Mouse (Mus musculus): ENCODE data around the gene Spen.

Gene Spen

GRCm38 (mm10) chr4:141451251-141451650 is 87.1 kb downstream of the Spen start:
- DNase-seq (ENCODE audit: low spot score), result no peak

- DNase-seq (ENCODE audit: low spot score), result no peak
Observed at GRCm38 (mm10) chr4:141446211-141446610, 92.2 kb downstream of the Spen start.

- DNase-seq (ENCODE audit: low spot score), result no peak
Observed at GRCm38 (mm10) chr4:141445328-141445720, 93.1 kb downstream of the Spen start.

- peak; percentile 84 for DNase-seq (ENCODE audit: low spot score)
Observed at GRCm38 (mm10) chr4:141444451-141445327, 93.7 kb downstream of the Spen start, which contains the start of gene Zbtb17. Zbtb17 (plus strand) TSS chr4:141444654.

GRCm38 (mm10) chr4:141443641-141444429 is 94.6 kb downstream of the Spen start:
- no peak for DNase-seq (ENCODE audit: low spot score)

GRCm38 (mm10) chr4:141440877-141441276 is 97.5 kb downstream of the Spen start:
- DNase-seq (ENCODE audit: low spot score), result no peak

GRCm38 (mm10) chr4:141439083-141439803 is 99.2 kb downstream of the Spen start:
- DNase-seq (ENCODE audit: low spot score), result no peak

- no peak for DNase-seq (ENCODE audit: low spot score)
Observed at GRCm38 (mm10) chr4:141435974-141436373, 102.4 kb downstream of the Spen start, which contains the start of gene Srarp. Srarp (minus strand) TSS chr4:141436105.

GRCm38 (mm10) chr4:141433191-141433590 is 105.2 kb downstream of the Spen start:
- no peak for DNase-seq (ENCODE audit: low spot score)

GRCm38 (mm10) chr4:141432666-141433065 is 105.7 kb downstream of the Spen start:
- DNase-seq (ENCODE audit: low spot score), result no peak

- DNase-seq (ENCODE audit: low spot score), result peak; percentile 32
Observed at GRCm38 (mm10) chr4:141430997-141431396, 107.4 kb downstream of the Spen start.

- DNase-seq (ENCODE audit: low spot score), result no peak
Observed at GRCm38 (mm10) chr4:141429847-141430246, 108.5 kb downstream of the Spen start.

- DNase-seq (ENCODE audit: low spot score), result no peak
Observed at GRCm38 (mm10) chr4:141429381-141429780, 109.0 kb downstream of the Spen start.

GRCm38 (mm10) chr4:141427921-141428320 is 110.5 kb downstream of the Spen start:
- DNase-seq (ENCODE audit: low spot score), result no peak

GRCm38 (mm10) chr4:141426796-141427745 is 111.3 kb downstream of the Spen start:
- no peak for DNase-seq (ENCODE audit: low spot score)

GRCm38 (mm10) chr4:141425484-141426479 is 112.6 kb downstream of the Spen start:
- DNase-seq (ENCODE audit: low spot score), result peak; percentile 47

GRCm38 (mm10) chr4:141423691-141424431 is 114.5 kb downstream of the Spen start:
- no peak for DNase-seq (ENCODE audit: low spot score)

- DNase-seq (ENCODE audit: low spot score), result no peak
Observed at GRCm38 (mm10) chr4:141423288-141423687, 115.1 kb downstream of the Spen start.

GRCm38 (mm10) chr4:141422841-141423240 is 115.6 kb downstream of the Spen start:
- DNase-seq (ENCODE audit: low spot score), result no peak

Data from yolk sac, embryonic 10.5 days (tissue).